Mouse (Mus musculus): ENCODE measurements around the gene Pycr1. TPM values are rescaled to one million over a fixed set of nuclear protein-coding genes. Genes with fewer than 3 reads are reported as not detected.
A peak's percentile ranks its signal among the peaks of the same experiment; 100 is the strongest.

Pycr1 gene
- polyA plus RNA-seq, 1 experiment from 2014 or later, result 26.6 TPM

DNA sequence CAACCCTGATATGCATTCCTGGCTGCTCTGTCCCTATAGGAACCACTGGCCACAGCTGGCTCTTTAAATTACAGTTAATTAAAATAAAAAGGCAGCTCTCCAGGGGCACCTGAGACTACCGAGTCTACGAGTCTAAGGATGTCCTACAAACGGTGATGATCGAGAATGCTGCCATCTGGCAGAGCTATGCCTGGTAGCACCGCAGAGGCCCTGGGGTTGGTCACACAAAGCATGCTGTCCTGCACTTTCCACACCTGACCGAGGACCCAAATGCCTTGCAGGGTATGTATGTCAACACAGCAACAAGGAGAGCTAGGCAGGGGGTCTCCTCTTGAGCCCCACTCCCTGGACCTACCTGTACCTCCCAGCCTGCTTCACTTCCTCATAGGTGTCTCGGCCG, 29.6 kb downstream of the Pycr1 start:
- Histone ChIP-seq H3K4me1 (ENCODE audit: control insufficient read depth, insufficient read depth, low read length) (peaks cover 28% of the 10 kb centered on the region), H3K36me3 (ENCODE audit: control insufficient read depth, insufficient read depth, low read length) (peaks cover 29% of the 10 kb centered on the region), H3K4me3 (ENCODE audit: low read length) (no peak overlapping the region), H3K4me2 (ENCODE audit: low read depth, low read length) (no peak overlapping the region), H3K9ac (ENCODE audit: low read depth, low read length) (no peak overlapping the region), H3K27ac (ENCODE audit: low read length) (no peak overlapping the region), H3K27me3 (replicated peaks; ENCODE audit: control insufficient read depth, insufficient read depth, low read length) (no peaks in the 10 kb centered on the region), H3K9me3 (ENCODE audit: control insufficient read depth, low read length) (no peaks in the 10 kb centered on the region)
- ATAC-seq, result no peak
- 84% methylated on average over 8 of the region's 8 CpGs for WGBS

DNA sequence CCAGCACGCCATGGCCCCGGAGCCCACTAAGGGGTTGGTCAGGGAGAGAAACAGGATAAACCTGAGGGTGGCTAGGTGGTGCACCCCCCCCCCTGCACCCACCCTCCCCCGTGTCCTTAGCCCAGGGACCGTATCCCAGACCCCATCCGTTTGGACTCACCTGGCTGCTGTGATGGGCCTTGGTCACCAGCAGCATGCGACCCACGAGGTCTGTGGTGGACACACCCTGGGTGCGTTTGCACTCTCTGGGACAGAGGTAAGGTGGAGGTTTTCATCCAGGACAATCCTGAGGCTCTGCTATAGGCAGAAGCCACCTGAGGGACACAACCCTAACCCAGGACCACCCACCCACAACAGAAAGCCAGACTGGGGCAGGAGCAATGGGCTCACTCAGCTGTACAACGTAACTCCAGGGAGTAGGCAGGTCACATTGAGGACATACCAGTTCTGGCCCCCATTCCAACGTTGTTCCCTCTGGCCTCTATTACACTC, 30.0 kb downstream of the Pycr1 start:
- no peak overlapping the region for H3K27ac ChIP-seq (ENCODE audit: low read length)
- WGBS, result 89% methylated on average over 10 of the region's 10 CpGs
- H3K4me2 ChIP-seq (ENCODE audit: low read depth, low read length), result no peak overlapping the region
- no peaks in the 10 kb centered on the region for H3K9me3 ChIP-seq (ENCODE audit: control insufficient read depth, low read length)
- no peak overlapping the region for H3K4me3 ChIP-seq (ENCODE audit: low read length)
- H3K27me3 ChIP-seq (replicated peaks; ENCODE audit: control insufficient read depth, insufficient read depth, low read length), result no peaks in the 10 kb centered on the region
- peaks cover 32% of the 10 kb centered on the region for H3K4me1 ChIP-seq (ENCODE audit: control insufficient read depth, insufficient read depth, low read length)
- no peak for ATAC-seq
- H3K9ac ChIP-seq (ENCODE audit: low read depth, low read length), result no peak overlapping the region
- peaks cover 29% of the 10 kb centered on the region for H3K36me3 ChIP-seq (ENCODE audit: control insufficient read depth, insufficient read depth, low read length)

DNA sequence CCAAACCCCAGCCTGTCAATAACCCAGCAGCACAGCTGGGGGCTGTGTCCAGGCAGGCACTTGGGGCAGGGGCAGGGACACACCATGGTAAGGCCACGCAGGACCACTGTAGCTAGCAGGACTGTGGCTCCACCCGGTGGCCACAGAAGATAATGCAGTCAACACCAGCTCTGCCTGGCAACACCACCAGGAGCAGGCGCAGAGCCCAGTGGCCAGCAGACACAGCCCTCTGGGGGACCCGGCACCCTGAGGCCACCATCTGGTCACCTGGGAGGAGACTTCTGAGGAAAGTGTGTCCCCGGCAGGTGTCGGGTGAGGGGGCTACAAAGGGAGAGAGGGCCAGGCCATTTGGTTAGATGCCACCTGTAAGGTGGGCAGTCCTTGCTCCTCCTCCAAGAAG, 30.8 kb downstream of the Pycr1 start:
- 38% methylated on average over 6 of the region's 6 CpGs for WGBS
- no peak overlapping the region for H3K9ac ChIP-seq (ENCODE audit: low read depth, low read length)
- no peak for ATAC-seq
- H3K27me3 ChIP-seq (replicated peaks; ENCODE audit: control insufficient read depth, insufficient read depth, low read length), result no peaks in the 10 kb centered on the region
- H3K4me2 ChIP-seq (ENCODE audit: low read depth, low read length), result no peak overlapping the region
- no peaks in the 10 kb centered on the region for H3K9me3 ChIP-seq (ENCODE audit: control insufficient read depth, low read length)
- peaks cover 39% of the 10 kb centered on the region for H3K4me1 ChIP-seq (ENCODE audit: control insufficient read depth, insufficient read depth, low read length)
- no peak overlapping the region for H3K4me3 ChIP-seq (ENCODE audit: low read length)
- H3K36me3 ChIP-seq (ENCODE audit: control insufficient read depth, insufficient read depth, low read length), result peaks cover 29% of the 10 kb centered on the region
- H3K27ac ChIP-seq (ENCODE audit: low read length), result no peak overlapping the region

DNA sequence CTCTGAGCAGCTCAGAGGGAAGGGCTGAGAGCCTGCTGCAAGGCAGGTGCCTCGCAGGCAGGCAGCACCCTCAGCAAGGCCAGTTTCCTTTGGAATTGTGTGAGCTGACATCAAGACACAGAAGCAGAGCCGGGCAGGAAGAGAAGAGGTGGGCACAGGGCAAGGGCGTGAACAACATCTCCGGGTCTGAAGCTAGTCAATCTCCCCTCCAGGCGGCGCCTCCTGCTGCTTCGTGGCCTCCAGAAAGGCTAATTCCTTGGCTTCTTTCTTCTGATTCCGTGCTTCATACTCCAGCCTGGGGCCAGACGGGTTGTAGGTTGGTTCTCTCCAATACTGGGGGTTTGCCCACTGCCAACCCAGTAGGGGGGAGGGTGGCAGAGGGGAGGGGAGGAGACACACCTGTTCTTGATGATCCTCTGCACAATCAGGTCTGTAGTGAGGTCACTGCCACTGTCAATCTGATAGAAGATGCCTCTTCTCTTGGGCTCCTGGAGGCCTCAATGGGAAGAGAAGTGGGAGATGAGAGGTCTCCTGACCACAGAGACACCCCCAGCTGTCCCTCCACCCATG, 33.0 kb downstream of the Pycr1 start:
- Histone ChIP-seq H3K4me1 (ENCODE audit: control insufficient read depth, insufficient read depth, low read length) (peaks cover 24% of the 10 kb centered on the region), H3K9ac (ENCODE audit: low read depth, low read length) (no peak overlapping the region), H3K36me3 (ENCODE audit: control insufficient read depth, insufficient read depth, low read length) (peaks cover 29% of the 10 kb centered on the region), H3K27me3 (replicated peaks; ENCODE audit: control insufficient read depth, insufficient read depth, low read length) (no peaks in the 10 kb centered on the region), H3K9me3 (ENCODE audit: control insufficient read depth, low read length) (no peaks in the 10 kb centered on the region), H3K4me3 (ENCODE audit: low read length) (no peak overlapping the region), H3K27ac (ENCODE audit: low read length) (no peak overlapping the region), H3K4me2 (ENCODE audit: low read depth, low read length) (no peak overlapping the region)
- ATAC-seq, result no peak
- 88% methylated on average over 9 of the region's 9 CpGs for WGBS

DNA sequence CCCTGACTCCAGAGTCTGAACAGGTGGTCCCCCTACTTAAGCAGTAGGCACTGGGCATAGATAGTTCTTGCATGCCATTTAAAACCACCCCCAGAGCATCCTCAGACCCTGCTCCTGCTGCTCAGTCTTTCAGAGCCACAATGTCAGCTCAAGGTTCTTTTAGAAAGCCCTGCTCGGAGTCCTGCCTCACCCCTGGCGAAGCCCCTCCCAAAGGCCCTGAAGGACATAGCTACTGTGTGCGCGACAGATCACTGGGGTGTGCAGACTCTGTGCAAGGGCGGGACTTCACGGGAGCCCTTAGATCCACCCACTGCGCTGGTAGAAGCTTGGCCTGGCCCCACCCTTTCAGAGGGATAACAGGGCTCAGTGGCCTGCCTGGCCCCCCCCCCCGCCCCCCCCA, 34.3 kb downstream of the Pycr1 start:
- 40% methylated on average over 7 of the region's 8 CpGs for WGBS
- Histone ChIP-seq H3K27ac (ENCODE audit: low read length) (no peak overlapping the region), H3K36me3 (ENCODE audit: control insufficient read depth, insufficient read depth, low read length) (peaks cover 29% of the 10 kb centered on the region), H3K9ac (ENCODE audit: low read depth, low read length) (peak overlapping the region; percentile 66; the same call in 1 of the 2 replicates), H3K9me3 (ENCODE audit: control insufficient read depth, low read length) (no peaks in the 10 kb centered on the region), H3K4me3 (ENCODE audit: low read length) (no peak overlapping the region), H3K4me2 (ENCODE audit: low read depth, low read length) (no peak overlapping the region), H3K4me1 (ENCODE audit: control insufficient read depth, insufficient read depth, low read length) (peaks cover 20% of the 10 kb centered on the region), H3K27me3 (replicated peaks; ENCODE audit: control insufficient read depth, insufficient read depth, low read length) (no peaks in the 10 kb centered on the region)
- peak; percentile 68 for ATAC-seq

DNA sequence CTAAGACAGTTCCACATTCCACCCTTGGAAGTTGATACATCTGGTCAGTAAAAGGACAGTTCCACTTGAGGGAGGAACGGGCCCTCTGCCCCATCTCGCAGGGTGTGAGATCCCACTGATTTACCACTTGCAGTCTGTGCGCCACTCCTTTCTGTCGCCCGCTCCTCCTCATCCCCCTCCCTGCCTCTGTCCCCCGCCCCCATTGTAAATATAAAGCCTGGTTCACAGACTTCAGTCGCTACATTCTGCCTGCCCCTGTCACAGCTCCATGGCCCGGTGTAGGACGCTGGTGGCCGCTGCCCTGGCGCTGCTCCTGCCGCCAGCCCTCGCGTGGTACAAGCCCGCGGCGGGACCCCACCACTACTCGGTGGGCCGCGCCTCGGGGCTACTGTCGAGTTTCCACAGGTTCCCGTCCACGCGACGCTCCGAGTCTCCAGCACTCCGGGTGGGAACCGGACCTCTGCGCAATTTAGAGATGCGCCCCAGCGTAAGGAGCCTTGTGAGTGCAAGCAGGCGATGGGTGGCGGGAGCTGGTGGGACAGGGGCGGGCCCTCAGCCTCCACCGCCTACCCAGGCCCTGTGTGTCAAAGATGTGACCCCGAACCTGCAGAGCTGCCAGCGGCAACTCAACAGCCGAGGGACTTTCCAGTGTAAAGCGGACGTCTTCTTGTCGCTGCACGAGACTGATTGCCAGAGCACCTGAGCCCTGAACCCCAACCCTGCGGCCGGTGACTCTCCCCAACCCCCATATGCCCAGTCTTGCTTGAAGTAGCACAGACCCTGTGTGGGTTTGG, 35.1 kb downstream of the Pycr1 start, which contains the start of gene Npb:
Gene Npb (plus strand): TSS at position 237 of the 794 bp plus-strand sequence.
- peaks cover 25% of the 10 kb centered on the region for H3K36me3 ChIP-seq (ENCODE audit: control insufficient read depth, insufficient read depth, low read length)

DNA sequence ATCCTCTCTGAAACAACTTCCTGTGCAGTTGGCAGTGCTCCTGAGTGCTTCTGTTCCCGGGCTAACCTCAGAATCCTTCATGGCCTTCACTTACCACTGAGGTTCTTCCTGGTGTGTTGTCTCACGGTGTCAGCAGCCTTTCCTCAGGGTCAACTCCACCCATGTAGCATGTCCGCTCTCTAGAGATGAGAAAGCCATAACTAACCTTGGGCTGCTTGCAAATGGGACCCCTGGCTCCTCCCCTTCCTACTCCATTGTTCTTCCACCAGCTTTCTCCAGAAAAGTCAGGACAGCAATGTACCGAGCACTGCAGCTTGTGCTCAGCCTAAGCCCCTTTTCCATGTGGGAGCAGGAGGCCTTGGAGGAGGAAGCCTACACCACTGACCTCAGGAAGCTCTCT, 36.8 kb downstream of the Pycr1 start:
- 69% methylated on average over 4 of the region's 4 CpGs for WGBS
- Histone ChIP-seq H3K4me3 (ENCODE audit: low read length) (no peak overlapping the region), H3K27me3 (replicated peaks; ENCODE audit: control insufficient read depth, insufficient read depth, low read length) (no peaks in the 10 kb centered on the region), H3K9me3 (ENCODE audit: control insufficient read depth, low read length) (no peaks in the 10 kb centered on the region), H3K4me2 (ENCODE audit: low read depth, low read length) (no peak overlapping the region), H3K9ac (ENCODE audit: low read depth, low read length) (no peak overlapping the region), H3K36me3 (ENCODE audit: control insufficient read depth, insufficient read depth, low read length) (peaks cover 11% of the 10 kb centered on the region), H3K27ac (ENCODE audit: low read length) (no peak overlapping the region), H3K4me1 (ENCODE audit: control insufficient read depth, insufficient read depth, low read length) (peaks cover 20% of the 10 kb centered on the region)
- no peak for ATAC-seq

More for the DNA sequence above, 35.1 kb downstream of the Pycr1 start, which contains the start of gene Npb:
- Histone ChIP-seq H3K4me1 (ENCODE audit: control insufficient read depth, insufficient read depth, low read length) (peaks cover 20% of the 10 kb centered on the region), H3K4me2 (ENCODE audit: low read depth, low read length) (peak within 1 kb of the TSS; percentile 55), H3K9ac (ENCODE audit: low read depth, low read length) (peak within 1 kb of the TSS; percentile 66), H3K9me3 (ENCODE audit: control insufficient read depth, low read length) (no peaks in the 10 kb centered on the region), H3K4me3 (ENCODE audit: low read length) (peak within 1 kb of the TSS; percentile 29), H3K27me3 (replicated peaks; ENCODE audit: control insufficient read depth, insufficient read depth, low read length) (no peaks in the 10 kb centered on the region), H3K27ac (ENCODE audit: low read length) (no peak within 1 kb of the TSS)
- ATAC-seq, result peak; percentile 21; the same call in 1 of the 2 replicates
- WGBS, result 7% methylated on average over 45 of the region's 45 CpGs

DNA sequence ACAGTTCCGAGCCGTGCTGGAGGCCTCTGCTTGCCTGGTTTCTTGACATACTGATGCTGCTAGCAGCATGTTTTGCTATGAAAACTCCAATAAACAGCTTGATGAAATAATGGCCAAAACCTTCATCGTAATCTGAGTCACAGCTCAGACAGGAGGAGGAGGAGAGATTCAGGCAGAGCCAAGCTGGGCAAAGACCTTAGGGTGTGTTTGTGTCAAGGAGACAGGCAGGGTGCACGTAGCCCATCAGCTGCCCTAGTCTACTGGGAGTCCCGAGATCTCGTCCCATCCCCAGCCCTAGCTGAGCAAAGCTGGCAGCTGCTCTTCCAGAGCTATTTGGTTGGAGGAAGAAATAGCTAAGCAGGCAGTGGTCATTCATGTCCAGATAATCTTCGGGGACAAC, 37.9 kb downstream of the Pycr1 start:
- H3K4me3 ChIP-seq (ENCODE audit: low read length), result no peak overlapping the region
- no peak overlapping the region for H3K27ac ChIP-seq (ENCODE audit: low read length)
- no peaks in the 10 kb centered on the region for H3K27me3 ChIP-seq (replicated peaks; ENCODE audit: control insufficient read depth, insufficient read depth, low read length)
- peaks cover 20% of the 10 kb centered on the region for H3K4me1 ChIP-seq (ENCODE audit: control insufficient read depth, insufficient read depth, low read length)
- H3K9ac ChIP-seq (ENCODE audit: low read depth, low read length), result no peak overlapping the region
- H3K9me3 ChIP-seq (ENCODE audit: control insufficient read depth, low read length), result no peaks in the 10 kb centered on the region
- peaks cover 2% of the 10 kb centered on the region for H3K36me3 ChIP-seq (ENCODE audit: control insufficient read depth, insufficient read depth, low read length)
- 94% methylated on average over 7 of the region's 7 CpGs for WGBS
- H3K4me2 ChIP-seq (ENCODE audit: low read depth, low read length), result no peak overlapping the region
- no peak for ATAC-seq

DNA sequence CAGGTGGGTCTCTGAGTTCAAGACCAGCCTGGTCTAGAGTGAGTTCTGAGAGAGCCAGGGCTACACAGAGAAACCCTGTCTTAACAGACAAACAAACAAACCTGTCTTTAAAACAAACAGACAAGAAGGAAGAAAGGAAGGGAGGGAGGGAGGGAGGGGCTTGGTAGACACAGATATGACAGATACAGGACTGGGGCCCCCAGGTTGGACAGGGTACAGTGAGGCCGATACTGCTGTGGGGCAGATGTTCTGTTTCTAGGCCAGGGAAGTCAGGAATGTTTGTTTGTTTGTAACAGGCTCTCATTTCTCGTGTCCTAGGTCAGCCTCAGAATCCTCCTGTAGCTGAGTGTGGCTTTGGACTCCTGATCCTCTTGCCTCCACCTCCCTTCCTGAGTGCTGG, 40.0 kb downstream of the Pycr1 start:
- Histone ChIP-seq H3K9me3 (ENCODE audit: control insufficient read depth, low read length) (no peaks in the 10 kb centered on the region), H3K4me2 (ENCODE audit: low read depth, low read length) (no peak overlapping the region), H3K4me3 (ENCODE audit: low read length) (no peak overlapping the region), H3K9ac (ENCODE audit: low read depth, low read length) (no peak overlapping the region), H3K27ac (ENCODE audit: low read length) (no peak overlapping the region), H3K36me3 (ENCODE audit: control insufficient read depth, insufficient read depth, low read length) (peaks cover 2% of the 10 kb centered on the region; the same call in 1 of the 2 replicates), H3K27me3 (replicated peaks; ENCODE audit: control insufficient read depth, insufficient read depth, low read length) (no peaks in the 10 kb centered on the region), H3K4me1 (ENCODE audit: control insufficient read depth, insufficient read depth, low read length) (peaks cover 19% of the 10 kb centered on the region)
- 75% methylated on average over 2 of the region's 2 CpGs for WGBS
- no peak for ATAC-seq
